Mouse (Mus musculus) telencephalon, adult 2 months (tissue): ENCODE data around the gene Tmem92.
A peak's percentile ranks its signal among the peaks of the same experiment; 100 is the strongest.
"Not testable (repeated sequence)": the region's sequence is repeated elsewhere in the genome, so short reads cannot be mapped to it uniquely, and the experiment has no call there.

Experiments used
- DNase-seq: peaks from one replicate; pipeline ENCODE4 v3.0.0-alpha.2; 2011; ENCODE audit warnings: low read depth, low spot score

Tmem92 gene

DNA sequence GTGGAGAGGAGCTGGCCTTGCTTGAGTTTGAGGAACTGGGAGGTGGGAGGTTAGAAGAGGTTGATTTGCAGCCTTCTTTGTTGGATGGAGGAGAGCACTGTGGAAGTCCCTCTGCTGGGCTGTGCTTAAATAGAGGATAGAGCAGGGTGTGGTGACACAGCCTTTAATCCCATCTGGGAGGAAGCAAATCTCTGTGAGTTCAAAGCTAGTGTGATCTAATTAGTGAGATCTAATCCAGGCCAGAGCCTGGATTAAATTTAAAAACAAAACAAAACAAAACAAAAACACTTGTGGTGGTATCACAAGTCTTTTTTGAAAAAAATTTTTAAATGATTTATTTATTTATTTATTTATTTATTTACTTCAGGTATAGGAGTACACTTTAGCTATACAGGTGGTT lies at the start of gene Tmem92:
Gene Tmem92 (minus strand): TSS at position 101 of the 400 bp plus-strand sequence.
- no peak for DNase-seq

DNA sequence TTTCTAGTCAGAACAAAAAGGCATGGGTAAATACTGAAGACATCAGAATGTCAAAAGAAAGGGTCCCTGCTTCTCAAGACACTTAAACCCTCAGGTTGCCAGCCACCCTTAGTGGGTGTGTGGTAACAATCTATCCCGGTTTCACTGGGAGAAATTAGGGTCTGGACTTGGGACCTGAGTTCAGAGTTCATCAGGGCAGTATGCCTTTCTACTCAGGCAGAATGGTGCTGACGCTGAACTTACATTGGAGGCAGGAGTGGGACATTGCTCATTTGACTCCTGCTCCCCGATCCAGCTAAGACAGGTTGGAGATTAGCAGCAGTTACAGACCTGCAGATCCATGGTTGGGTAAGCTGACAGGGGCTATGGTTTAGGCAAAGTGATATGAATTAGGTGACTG lies 46.5 kb upstream of the Tmem92 start:
- DNase-seq, result no peak

- not testable (repeated sequence) for DNase-seq
Observed at GRCm38 (mm10) chr11:94819427-94819826, 36.9 kb upstream of the Tmem92 start.

GRCm38 (mm10) chr11:94818946-94819345 lies 36.4 kb upstream of the Tmem92 start:
- not testable (repeated sequence) for DNase-seq

GRCm38 (mm10) chr11:94811537-94811936 lies 29.0 kb upstream of the Tmem92 start:
- DNase-seq, result not testable (repeated sequence)

DNA sequence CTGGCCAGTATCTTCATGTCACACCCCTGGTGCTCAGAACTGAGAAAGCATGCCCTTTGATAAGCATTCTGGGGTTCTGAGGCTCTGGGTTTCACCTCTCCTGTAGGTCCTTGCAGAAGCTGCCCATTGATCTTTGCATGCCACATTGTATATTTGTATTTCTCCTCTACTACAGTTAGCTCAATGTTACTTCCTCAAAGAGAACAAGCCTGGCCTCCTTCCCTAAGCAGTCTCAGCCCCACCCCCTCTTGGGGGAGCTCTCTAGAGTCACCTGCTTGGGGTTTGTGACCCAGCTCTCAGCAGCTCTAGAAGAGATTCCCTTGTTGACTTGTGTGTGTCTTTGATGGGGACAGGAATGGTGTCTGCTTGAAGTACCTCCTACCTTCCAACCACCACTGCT lies 9.2 kb upstream of the Tmem92 start:
- no peak for DNase-seq

GRCm38 (mm10) chr11:94785247-94785646 lies 2.7 kb upstream of the Tmem92 start:
- DNase-seq, result peak; percentile 6

DNA sequence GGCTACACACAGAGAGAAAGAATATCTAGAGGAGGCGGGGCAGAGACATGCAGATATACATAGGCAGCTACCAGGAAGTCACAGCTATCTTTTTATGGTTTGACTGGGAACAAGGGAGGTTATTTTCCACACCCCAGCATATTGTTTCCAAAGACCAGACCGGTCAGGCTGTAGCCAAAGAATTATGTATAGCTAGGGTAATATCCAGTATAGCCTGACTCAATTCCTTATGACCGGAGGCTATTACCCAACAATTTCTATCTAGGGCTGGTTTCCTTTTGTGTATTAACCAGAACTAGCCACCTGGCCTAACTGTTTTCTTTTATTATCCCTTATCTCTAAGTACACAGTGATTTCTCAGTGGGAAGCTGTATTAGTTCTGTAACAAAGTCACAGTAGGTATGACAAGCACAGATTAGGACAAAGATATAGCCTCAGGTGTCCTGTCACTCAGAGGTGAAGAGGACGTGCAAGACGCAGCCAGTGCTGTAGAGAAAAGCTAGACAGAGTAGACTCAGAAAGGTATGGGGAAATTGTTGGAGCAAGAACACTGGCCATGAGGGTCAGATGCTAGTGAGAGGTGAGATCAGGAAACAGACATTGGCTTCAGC lies 7.5 kb downstream of the Tmem92 start:
- DNase-seq, result no peak

DNA sequence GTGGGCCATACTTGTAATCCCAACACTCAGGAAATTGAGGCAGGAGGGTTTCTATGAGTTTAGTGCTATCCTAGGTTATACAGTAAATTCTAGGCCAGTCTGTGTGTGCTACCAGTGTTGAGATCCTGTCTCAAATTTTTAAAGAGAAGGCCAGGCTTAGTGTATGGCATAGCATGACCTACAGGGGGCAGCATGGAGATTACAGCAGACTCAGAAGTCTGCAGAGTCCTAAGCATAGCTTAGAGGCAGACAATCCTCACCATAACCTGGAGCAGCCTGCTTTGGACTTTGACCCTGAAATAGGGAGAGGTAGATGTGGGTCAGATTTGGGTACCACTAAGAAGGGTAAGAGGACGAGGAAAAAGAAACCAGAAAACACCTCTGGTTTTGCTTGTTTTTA lies 8.7 kb downstream of the Tmem92 start:
- no peak for DNase-seq

- DNase-seq, result no peak
Observed at GRCm38 (mm10) chr11:94772363-94773055, 10.0 kb downstream of the Tmem92 start.

GRCm38 (mm10) chr11:94767241-94767640 lies 15.3 kb downstream of the Tmem92 start:
- no peak for DNase-seq

GRCm38 (mm10) chr11:94762775-94763174 lies 19.7 kb downstream of the Tmem92 start:
- no peak for DNase-seq

- DNase-seq, result no peak
Observed at GRCm38 (mm10) chr11:94762281-94762680, 20.2 kb downstream of the Tmem92 start.

DNA sequence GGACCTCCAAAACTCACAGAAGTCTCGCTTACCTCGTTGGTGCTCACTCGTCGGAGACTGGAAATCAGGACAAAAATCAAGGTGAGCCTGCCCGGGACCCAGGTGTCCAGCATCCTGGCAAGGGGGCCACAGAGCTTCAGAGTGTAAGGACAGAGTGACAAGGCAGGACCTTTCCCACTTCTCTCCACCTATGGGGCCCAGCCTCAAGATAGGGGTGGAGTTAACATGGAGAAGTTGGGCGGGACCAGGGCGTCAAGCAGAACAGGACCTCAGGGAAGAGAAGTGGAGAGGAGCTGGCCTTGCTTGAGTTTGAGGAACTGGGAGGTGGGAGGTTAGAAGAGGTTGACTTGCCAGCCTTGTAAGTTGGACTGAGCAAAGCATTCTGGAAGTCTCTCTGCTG lies 21.7 kb downstream of the Tmem92 start:
- no peak for DNase-seq

- no peak for DNase-seq
Observed at GRCm38 (mm10) chr11:94760364-94760763, 22.1 kb downstream of the Tmem92 start.

GRCm38 (mm10) chr11:94759916-94760315 lies 22.6 kb downstream of the Tmem92 start:
- no peak for DNase-seq

DNA sequence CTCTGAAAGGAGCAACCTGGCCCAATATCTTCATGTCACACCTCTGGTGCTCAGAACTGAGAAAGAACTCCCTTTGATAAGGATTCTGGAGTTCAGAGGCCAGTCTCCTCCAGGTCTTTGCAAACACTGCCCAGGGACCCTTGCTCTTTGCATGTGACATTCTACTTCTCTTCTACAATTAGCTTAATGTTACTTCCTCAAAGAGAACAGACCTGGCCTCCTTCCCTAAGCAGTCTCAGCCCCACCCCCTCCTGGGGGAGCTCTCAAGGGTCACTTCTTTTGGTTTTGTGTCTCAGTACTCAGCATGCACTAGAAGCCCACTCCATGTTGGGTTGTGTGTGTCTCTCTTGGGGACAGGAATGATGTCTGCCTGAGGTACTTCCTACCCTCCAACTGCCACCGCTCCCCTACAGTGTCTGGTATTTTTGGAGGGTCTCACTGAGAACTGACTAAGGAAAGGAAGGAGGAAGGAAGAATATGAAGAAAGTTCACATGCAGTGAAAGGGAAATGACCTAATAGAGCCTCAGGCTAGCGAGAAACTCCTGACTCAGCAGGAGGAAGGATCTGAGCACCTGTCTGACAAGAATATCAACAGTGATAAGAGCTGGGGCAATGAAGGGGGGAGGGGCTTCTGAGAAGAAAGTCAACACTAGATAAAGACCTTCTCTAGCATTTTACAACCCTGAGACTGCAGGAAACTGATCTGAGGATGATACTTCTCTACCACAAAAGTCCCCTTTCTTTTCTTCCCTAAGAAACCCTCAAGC lies 29.4 kb downstream of the Tmem92 start:
- no peak for DNase-seq

DNA sequence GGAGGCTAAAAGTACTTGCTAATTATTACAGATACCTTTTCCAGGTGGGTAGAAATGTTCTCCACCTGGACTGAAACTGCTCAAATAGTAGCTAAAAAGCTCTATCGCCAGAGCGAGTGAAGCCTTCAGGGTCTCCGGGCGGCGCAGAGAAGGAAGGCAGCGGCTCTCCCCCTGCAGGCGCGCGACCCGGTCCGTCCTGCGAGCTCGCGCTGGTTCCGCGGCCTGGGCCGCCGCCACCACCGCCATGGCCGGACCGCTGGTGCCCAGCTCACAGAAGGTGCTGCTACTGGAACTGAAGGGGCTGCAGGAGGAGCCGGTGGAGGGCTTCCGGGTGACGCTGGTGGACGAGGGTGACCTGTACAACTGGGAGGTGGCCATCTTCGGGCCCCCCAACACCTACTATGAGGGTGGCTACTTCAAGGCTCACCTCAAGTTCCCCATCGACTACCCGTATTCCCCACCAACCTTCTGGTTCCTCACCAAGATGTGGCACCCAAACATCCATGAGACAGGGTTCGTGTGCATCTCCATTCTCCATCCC lies 40.7 kb downstream of the Tmem92 start, which contains the start of gene Cdc34b:
Gene Cdc34b (plus strand): TSS at position 51 of the 541 bp plus-strand sequence.
- no peak for DNase-seq

DNA sequence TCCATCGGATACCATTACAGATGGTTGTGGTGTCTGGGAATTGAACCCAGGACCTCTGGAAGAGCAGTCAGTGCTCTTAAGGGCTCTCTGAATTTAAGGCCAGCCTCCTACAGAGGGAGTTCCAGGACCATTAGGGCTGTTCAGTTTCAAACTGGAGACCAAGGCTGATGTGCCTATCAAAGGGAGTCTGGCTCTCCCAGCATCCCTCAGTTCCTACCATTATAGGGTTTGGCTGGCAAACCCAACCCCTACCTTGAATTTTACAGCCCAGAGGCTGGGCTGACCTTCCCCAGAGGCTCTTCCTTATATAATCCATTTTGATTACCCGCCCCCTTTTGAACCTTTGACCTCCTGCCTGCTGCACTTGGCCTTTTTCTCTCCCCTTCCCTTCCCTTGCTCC lies 46.8 kb downstream of the Tmem92 start:
- no peak for DNase-seq

DNA sequence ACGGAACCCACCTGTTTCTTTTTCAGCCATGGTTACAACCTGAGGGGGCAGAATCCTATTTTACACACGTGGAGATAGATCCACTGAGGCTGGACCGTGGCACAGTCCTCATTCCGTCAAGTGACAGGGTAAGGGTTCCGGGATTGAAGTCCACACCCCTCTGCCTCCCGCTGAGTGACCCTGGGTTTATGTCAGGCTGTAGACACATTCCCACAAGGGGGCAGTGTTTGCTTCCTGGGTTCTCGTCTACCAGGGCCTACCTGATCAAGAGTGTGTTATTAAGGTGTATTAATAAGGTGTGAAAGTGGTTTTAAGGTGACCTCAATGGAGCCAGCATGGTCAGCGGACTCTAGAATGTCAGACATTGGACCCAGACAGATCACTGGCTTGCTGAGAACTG lies 49.7 kb downstream of the Tmem92 start:
- DNase-seq, result no peak

GRCm38 (mm10) chr11:94731229-94731628 lies 51.3 kb downstream of the Tmem92 start:
- no peak for DNase-seq

GRCm38 (mm10) chr11:94730261-94730660 lies 52.2 kb downstream of the Tmem92 start:
- DNase-seq, result no peak
